Mouse (Mus musculus): Measurements from ENCODE around the gene Olfr412. TPM values are rescaled to one million over a fixed set of nuclear protein-coding genes. Genes with fewer than 3 reads are reported as not detected.

Gene Olfr412
- polyA plus RNA-seq, 1 experiment from 2014 or later, result not detected

DNA sequence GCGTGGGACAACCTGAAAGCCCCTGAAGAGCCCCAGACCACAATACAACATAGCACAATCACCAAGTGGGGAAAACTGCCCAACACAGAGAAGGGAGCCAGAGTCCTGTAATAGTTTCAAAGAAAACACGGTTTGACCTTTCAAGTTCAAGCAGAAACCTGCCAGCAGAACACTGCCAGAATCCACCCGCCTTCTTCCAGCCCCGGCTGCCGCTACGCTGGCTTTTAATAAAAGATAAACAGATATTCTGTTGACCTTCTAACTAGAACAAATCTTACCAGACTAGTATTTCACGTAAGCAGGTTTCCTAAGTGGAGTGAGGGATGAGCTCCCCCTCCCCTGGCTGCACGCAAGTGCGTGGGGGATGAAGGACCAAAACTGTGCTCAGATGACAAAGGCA, 23.8 kb downstream of the Olfr412 start:
- ATAC-seq (replicated peaks; ENCODE audit: low FRiP score), result no peak
- Histone ChIP-seq H3K9me3 (ENCODE audit: control insufficient read depth, low read length) (no peaks in the 10 kb centered on the region), H3K4me3 (ENCODE audit: low read depth, low read length) (no peak overlapping the region), H3K27me3 (ENCODE audit: control insufficient read depth, insufficient read depth, low read length) (no peaks in the 10 kb centered on the region), H3K27ac (ENCODE audit: low read depth, low read length) (no peak overlapping the region), H3K4me2 (ENCODE audit: low read depth, low read length, severe bottlenecking) (no peak overlapping the region), H3K9ac (ENCODE audit: low read length) (no peak overlapping the region), H3K4me1 (replicated peaks; ENCODE audit: control insufficient read depth, insufficient read depth, low read length) (no peaks in the 10 kb centered on the region), H3K36me3 (ENCODE audit: control insufficient read depth, insufficient read depth, low read length) (no peaks in the 10 kb centered on the region)
- DNase-seq (ENCODE audit: low spot score), result no peak
- WGBS, result 85% methylated on average over 9 of the region's 9 CpGs

DNA sequence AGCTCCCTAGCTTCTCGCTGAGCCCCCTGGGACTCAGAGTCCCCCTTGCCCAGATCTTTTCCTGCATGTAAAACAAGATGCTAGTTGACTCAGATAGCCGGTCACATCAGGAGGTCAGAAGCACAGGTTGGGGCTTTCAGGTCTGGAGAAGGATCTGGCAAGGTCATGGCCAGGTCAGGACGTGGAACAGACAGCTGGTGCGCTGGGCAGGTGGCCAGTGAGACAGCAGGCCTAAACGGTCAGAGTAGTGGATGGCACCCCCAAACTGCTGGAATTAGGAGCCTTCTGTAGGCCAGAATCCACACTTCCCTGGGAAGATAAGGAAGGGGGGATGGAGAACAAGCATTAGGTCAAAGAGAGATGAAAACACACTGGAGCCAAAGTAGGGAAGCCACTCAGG, 25.3 kb downstream of the Olfr412 start:
- no peak for DNase-seq (ENCODE audit: low spot score)
- Histone ChIP-seq H3K9ac (ENCODE audit: low read length) (no peak overlapping the region), H3K4me2 (ENCODE audit: low read depth, low read length, severe bottlenecking) (no peak overlapping the region), H3K4me1 (replicated peaks; ENCODE audit: control insufficient read depth, insufficient read depth, low read length) (no peaks in the 10 kb centered on the region), H3K27ac (ENCODE audit: low read depth, low read length) (no peak overlapping the region), H3K36me3 (ENCODE audit: control insufficient read depth, insufficient read depth, low read length) (no peaks in the 10 kb centered on the region), H3K9me3 (ENCODE audit: control insufficient read depth, low read length) (no peaks in the 10 kb centered on the region), H3K27me3 (ENCODE audit: control insufficient read depth, insufficient read depth, low read length) (no peaks in the 10 kb centered on the region), H3K4me3 (ENCODE audit: low read depth, low read length) (no peak overlapping the region)
- WGBS, result 75% methylated on average over 5 of the region's 5 CpGs
- ATAC-seq (replicated peaks; ENCODE audit: low FRiP score), result no peak

DNA sequence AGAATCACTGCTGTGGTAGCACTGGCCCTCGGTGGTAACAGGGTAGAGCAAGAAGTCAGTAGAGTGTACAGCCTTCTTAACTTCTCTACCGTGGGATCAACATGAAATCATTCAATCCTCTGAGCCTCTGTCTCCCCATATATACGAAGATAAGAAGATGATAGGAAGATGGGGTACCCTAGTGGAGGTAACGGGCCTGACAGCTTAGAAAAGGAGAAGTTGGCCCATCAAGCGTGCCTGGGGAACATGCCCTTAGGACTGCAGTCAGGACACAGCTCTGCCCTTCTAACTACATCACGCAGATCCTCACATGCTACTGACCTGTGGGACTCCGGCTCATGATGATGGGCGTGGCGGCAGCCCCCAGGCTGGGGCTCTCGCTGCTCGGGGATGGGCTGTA, 30.0 kb downstream of the Olfr412 start:
- H3K9me3 ChIP-seq (ENCODE audit: control insufficient read depth, low read length), result no peaks in the 10 kb centered on the region
- no peaks in the 10 kb centered on the region for H3K36me3 ChIP-seq (ENCODE audit: control insufficient read depth, insufficient read depth, low read length)
- 86% methylated on average over 11 of the region's 11 CpGs for WGBS
- H3K27ac ChIP-seq (ENCODE audit: low read depth, low read length), result no peak overlapping the region
- H3K9ac ChIP-seq (ENCODE audit: low read length), result no peak overlapping the region
- H3K4me3 ChIP-seq (ENCODE audit: low read depth, low read length), result no peak overlapping the region
- DNase-seq (ENCODE audit: low spot score) (no peak), ATAC-seq (replicated peaks; ENCODE audit: low FRiP score) (no peak)
- H3K27me3 ChIP-seq (ENCODE audit: control insufficient read depth, insufficient read depth, low read length), result no peaks in the 10 kb centered on the region
- no peaks in the 10 kb centered on the region; the same call in 1 of the 2 replicates for H3K4me1 ChIP-seq (replicated peaks; ENCODE audit: control insufficient read depth, insufficient read depth, low read length)
- H3K4me2 ChIP-seq (ENCODE audit: low read depth, low read length, severe bottlenecking), result no peak overlapping the region

DNA sequence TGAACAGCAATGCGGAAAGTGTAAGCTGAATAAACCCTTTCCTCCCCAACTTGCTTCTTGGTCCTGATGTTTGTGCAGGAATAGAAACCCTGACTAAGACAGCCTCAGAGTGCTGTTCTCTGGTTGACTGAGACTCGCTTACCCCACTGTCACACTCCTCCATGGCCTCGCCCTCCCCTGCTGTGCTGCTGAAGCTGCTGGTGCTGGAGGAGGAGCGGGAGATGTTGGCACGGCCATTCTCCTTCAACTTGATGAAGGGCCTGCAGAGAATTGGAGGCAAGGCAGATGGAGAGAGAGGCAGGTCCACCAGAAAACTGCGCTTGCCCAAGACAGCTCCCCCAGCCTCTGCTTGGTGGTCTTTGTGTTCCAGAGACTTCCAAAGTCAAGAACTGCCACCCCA, 31.0 kb downstream of the Olfr412 start:
- Histone ChIP-seq H3K4me1 (replicated peaks; ENCODE audit: control insufficient read depth, insufficient read depth, low read length) (no peaks in the 10 kb centered on the region; the same call in 1 of the 2 replicates), H3K4me2 (ENCODE audit: low read depth, low read length, severe bottlenecking) (no peak overlapping the region), H3K9ac (ENCODE audit: low read length) (no peak overlapping the region), H3K27me3 (ENCODE audit: control insufficient read depth, insufficient read depth, low read length) (no peaks in the 10 kb centered on the region), H3K27ac (ENCODE audit: low read depth, low read length) (no peak overlapping the region), H3K4me3 (ENCODE audit: low read depth, low read length) (no peak overlapping the region), H3K36me3 (ENCODE audit: control insufficient read depth, insufficient read depth, low read length) (no peaks in the 10 kb centered on the region), H3K9me3 (ENCODE audit: control insufficient read depth, low read length) (no peaks in the 10 kb centered on the region)
- no peak for DNase-seq (ENCODE audit: low spot score)
- 75% methylated on average over 6 of the region's 6 CpGs for WGBS
- no peak for ATAC-seq (replicated peaks; ENCODE audit: low FRiP score)

DNA sequence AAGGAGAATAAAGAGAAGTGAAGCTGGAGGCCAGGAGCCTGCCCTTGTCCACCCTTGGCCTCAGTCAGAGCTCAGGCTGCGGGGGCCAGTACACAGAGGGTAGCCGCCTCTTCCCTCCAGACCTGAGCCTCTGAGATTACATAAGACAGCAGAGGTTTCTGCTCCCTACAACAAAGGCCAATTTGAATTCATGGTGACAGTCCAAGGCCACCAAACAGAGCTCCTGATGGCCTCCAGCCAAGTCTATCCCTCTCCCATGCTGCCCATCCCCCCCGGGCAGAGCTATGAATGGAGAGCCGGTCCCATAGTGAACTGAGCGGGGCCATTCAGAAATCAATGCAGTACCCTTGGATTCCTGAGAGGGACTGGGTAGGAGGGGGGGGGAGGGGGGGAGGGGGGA, 31.6 kb downstream of the Olfr412 start:
- Histone ChIP-seq H3K4me3 (ENCODE audit: low read depth, low read length) (no peak overlapping the region), H3K9me3 (ENCODE audit: control insufficient read depth, low read length) (no peaks in the 10 kb centered on the region), H3K27ac (ENCODE audit: low read depth, low read length) (no peak overlapping the region), H3K27me3 (ENCODE audit: control insufficient read depth, insufficient read depth, low read length) (no peaks in the 10 kb centered on the region), H3K9ac (ENCODE audit: low read length) (no peak overlapping the region), H3K36me3 (ENCODE audit: control insufficient read depth, insufficient read depth, low read length) (no peaks in the 10 kb centered on the region), H3K4me1 (replicated peaks; ENCODE audit: control insufficient read depth, insufficient read depth, low read length) (no peaks in the 10 kb centered on the region; the same call in 1 of the 2 replicates), H3K4me2 (ENCODE audit: low read depth, low read length, severe bottlenecking) (no peak overlapping the region)
- DNase-seq (ENCODE audit: low spot score), result no peak
- ATAC-seq (replicated peaks; ENCODE audit: low FRiP score), result no peak; the same call in 1 of the 2 replicates
- 76% methylated on average over 5 of the region's 5 CpGs for WGBS

DNA sequence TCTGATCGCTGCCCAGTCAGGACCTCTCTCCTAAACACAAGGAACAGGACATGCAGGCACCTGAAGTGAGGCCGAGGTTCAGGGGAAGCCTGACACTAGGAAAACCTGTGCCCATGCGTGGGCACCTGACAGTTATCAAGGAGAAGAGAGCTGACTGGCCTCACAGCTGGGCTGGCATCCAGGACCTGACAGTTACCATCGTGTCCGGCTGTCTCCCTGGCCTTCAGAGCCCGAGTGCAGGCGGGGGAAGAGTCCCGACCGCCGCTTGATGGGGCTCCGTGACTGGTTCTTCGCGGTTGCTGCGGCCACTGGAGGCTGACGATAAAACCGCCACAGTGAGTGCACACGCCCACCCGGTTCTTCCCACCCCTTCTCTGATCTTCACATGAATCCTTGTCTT, 33.7 kb downstream of the Olfr412 start:
- no peak overlapping the region for H3K4me2 ChIP-seq (ENCODE audit: low read depth, low read length, severe bottlenecking)
- H3K9ac ChIP-seq (ENCODE audit: low read length), result no peak overlapping the region
- no peak for ATAC-seq (replicated peaks; ENCODE audit: low FRiP score)
- 87% methylated on average over 18 of the region's 18 CpGs for WGBS
- H3K27ac ChIP-seq (ENCODE audit: low read depth, low read length), result no peak overlapping the region
- no peaks in the 10 kb centered on the region; the same call in 1 of the 2 replicates for H3K4me1 ChIP-seq (replicated peaks; ENCODE audit: control insufficient read depth, insufficient read depth, low read length)
- no peaks in the 10 kb centered on the region for H3K36me3 ChIP-seq (ENCODE audit: control insufficient read depth, insufficient read depth, low read length)
- no peak for DNase-seq (ENCODE audit: low spot score)
- no peak overlapping the region for H3K4me3 ChIP-seq (ENCODE audit: low read depth, low read length)
- no peaks in the 10 kb centered on the region for H3K27me3 ChIP-seq (ENCODE audit: control insufficient read depth, insufficient read depth, low read length)
- H3K9me3 ChIP-seq (ENCODE audit: control insufficient read depth, low read length), result no peaks in the 10 kb centered on the region

DNA sequence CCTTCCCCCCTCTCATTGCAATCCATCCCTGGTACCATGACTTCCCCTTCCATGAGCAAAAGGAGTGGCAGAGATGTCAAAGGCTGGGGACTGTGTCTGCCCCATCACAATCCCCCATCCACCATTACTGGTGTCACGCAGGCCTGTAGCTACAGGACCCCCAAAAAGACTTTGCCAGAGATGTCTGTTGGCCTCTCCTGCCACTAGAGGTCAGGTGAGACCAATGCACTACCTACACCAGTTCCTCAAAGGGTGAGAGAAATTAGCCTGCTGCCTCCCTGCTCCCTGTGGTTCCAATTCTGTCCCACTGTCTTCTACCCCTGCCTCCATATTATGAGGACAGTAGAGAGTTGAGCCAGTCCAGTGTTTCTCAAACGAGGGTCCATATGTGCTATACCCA, 40.3 kb downstream of the Olfr412 start:
- Histone ChIP-seq H3K4me2 (ENCODE audit: low read depth, low read length, severe bottlenecking) (no peak overlapping the region), H3K27ac (ENCODE audit: low read depth, low read length) (no peak overlapping the region), H3K4me3 (ENCODE audit: low read depth, low read length) (no peak overlapping the region), H3K27me3 (ENCODE audit: control insufficient read depth, insufficient read depth, low read length) (no peaks in the 10 kb centered on the region), H3K9ac (ENCODE audit: low read length) (no peak overlapping the region), H3K4me1 (replicated peaks; ENCODE audit: control insufficient read depth, insufficient read depth, low read length) (no peaks in the 10 kb centered on the region), H3K9me3 (ENCODE audit: control insufficient read depth, low read length) (no peaks in the 10 kb centered on the region), H3K36me3 (ENCODE audit: control insufficient read depth, insufficient read depth, low read length) (no peaks in the 10 kb centered on the region)
- ATAC-seq (replicated peaks; ENCODE audit: low FRiP score), result no peak
- WGBS, result 47% methylated on average over 2 of the region's 2 CpGs
- no peak for DNase-seq (ENCODE audit: low spot score)

DNA sequence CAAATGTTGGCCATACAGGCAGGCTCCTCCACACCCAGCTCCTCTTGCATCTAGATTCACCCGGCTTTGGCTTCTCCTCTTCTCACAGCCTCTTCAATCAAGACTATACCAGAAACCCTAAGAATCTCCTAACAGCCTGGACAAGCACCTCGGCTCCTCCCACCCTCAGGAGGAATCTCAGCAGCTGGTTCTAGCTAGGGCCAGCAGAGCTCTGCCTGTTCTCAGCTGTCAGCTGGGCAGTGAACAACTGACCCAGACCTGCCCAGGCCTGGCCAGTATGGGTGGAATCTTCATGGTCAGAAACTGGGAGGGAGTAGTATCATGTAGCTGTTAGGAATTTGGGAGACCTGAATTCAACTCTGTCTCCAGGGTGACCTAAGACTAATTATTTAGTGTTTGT, 42.3 kb downstream of the Olfr412 start:
- WGBS, result 61% methylated on average over 2 of the region's 2 CpGs
- H3K27me3 ChIP-seq (ENCODE audit: control insufficient read depth, insufficient read depth, low read length), result no peaks in the 10 kb centered on the region

DNA sequence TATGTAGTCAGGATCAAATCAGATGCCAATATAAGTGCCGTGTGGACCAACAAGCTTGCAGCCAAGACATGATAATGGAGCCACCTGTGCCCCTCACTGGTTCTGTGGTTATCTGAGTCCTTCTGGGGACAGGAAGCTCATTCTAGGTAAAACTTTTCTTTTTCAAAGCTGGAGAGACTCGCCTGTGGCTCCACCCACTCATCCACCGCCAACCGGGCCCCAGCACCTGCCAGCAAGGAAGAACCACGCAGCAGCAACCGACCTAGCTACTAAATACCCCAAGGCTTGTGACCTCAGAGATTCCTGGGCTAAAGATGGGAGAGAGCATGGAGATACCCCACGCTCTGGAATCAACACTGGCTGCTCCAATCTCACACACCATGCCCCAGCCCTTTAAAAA, 43.3 kb downstream of the Olfr412 start:
- Histone ChIP-seq H3K27ac (ENCODE audit: low read depth, low read length) (no peak overlapping the region), H3K9ac (ENCODE audit: low read length) (no peak overlapping the region)
- WGBS, result 75% methylated on average over 7 of the region's 7 CpGs

More for the DNA sequence above, 42.3 kb downstream of the Olfr412 start:
- H3K9me3 ChIP-seq (ENCODE audit: control insufficient read depth, low read length), result no peaks in the 10 kb centered on the region
- no peak overlapping the region for H3K4me2 ChIP-seq (ENCODE audit: low read depth, low read length, severe bottlenecking)
- no peak overlapping the region for H3K4me3 ChIP-seq (ENCODE audit: low read depth, low read length)
- no peaks in the 10 kb centered on the region for H3K4me1 ChIP-seq (replicated peaks; ENCODE audit: control insufficient read depth, insufficient read depth, low read length)
- no peak for DNase-seq (ENCODE audit: low spot score)
- no peak overlapping the region for H3K27ac ChIP-seq (ENCODE audit: low read depth, low read length)
- no peaks in the 10 kb centered on the region for H3K36me3 ChIP-seq (ENCODE audit: control insufficient read depth, insufficient read depth, low read length)
- H3K9ac ChIP-seq (ENCODE audit: low read length), result no peak overlapping the region
- no peak for ATAC-seq (replicated peaks; ENCODE audit: low FRiP score)

More for the DNA sequence above, 43.3 kb downstream of the Olfr412 start:
- no peak for DNase-seq (ENCODE audit: low spot score)
- no peak for ATAC-seq (replicated peaks; ENCODE audit: low FRiP score)
- no peaks in the 10 kb centered on the region for H3K36me3 ChIP-seq (ENCODE audit: control insufficient read depth, insufficient read depth, low read length)
- no peak overlapping the region for H3K4me2 ChIP-seq (ENCODE audit: low read depth, low read length, severe bottlenecking)
- no peaks in the 10 kb centered on the region for H3K4me1 ChIP-seq (replicated peaks; ENCODE audit: control insufficient read depth, insufficient read depth, low read length)
- no peaks in the 10 kb centered on the region for H3K9me3 ChIP-seq (ENCODE audit: control insufficient read depth, low read length)
- H3K27me3 ChIP-seq (ENCODE audit: control insufficient read depth, insufficient read depth, low read length), result no peaks in the 10 kb centered on the region
- H3K4me3 ChIP-seq (ENCODE audit: low read depth, low read length), result no peak overlapping the region

Data from forebrain, embryonic 11.5 days (tissue).